In genomic region chr5:123151077-123151476, GRCm38 (mm10) we compare ENCODE assay signal across 8 mouse cellular contexts. TPM values are rescaled to one million over a fixed set of nuclear protein-coding genes. Genes with fewer than 3 reads are reported as not detected.
DNase-seq lines count a peak whose midpoint lies in the region; ATAC-seq and TF ChIP-seq lines count a peak whose summit lies in the region.

No protein-coding gene starts in this region.

- peak; percentile 20; the same call in 1 of the 2 replicates for ATAC-seq in limb, embryonic 14.5 days (ENCODE audit: low FRiP score, low read depth)
- ATAC-seq in midbrain, postnatal 0 days (ENCODE audit: low FRiP score): no peak

- peaks cover 54% of the 10 kb centered on the region for H3K36me3 ChIP-seq in ES-E14 (ENCODE audit: control insufficient read depth, insufficient read depth, low read length, poor library complexity, severe bottlenecking)
- H3K36me3 ChIP-seq in heart, embryonic 10.5 days: peaks cover 90% of the 10 kb centered on the region
- H3K36me3 ChIP-seq in limb, embryonic 14.5 days (ENCODE audit: control insufficient read depth, insufficient read depth, low read length): peaks cover 85% of the 10 kb centered on the region
- peaks cover 56% of the 10 kb centered on the region for H3K36me3 ChIP-seq in midbrain, postnatal 0 days (ENCODE audit: insufficient read depth, low read length)

- H3K27ac ChIP-seq in ES-E14 (ENCODE audit: insufficient read depth, low read depth, low read length, poor library complexity, severe bottlenecking): peak overlapping the region; percentile 59; the same call in 1 of the 2 replicates
- H3K27ac ChIP-seq in heart, embryonic 10.5 days: 0 out of 2 replicates have a peak overlapping the region, but pooled peaks have one; percentile 44
- H3K27ac ChIP-seq in limb, embryonic 14.5 days (replicated peaks; ENCODE audit: low read depth, low read length): no peak overlapping the region
- no peak overlapping the region for H3K27ac ChIP-seq in midbrain, postnatal 0 days (ENCODE audit: low read depth, low read length)

- in situ Hi-C loops in ES-E14 (cut with MboI; ENCODE audit: low sequenced_read_pairs in 2 of 2, unreplicated experiment in 2 of 2): no loop called here

- no peak for TF ChIP-seq POLR2A in limb, embryonic 14.5 days (IDR thresholded peaks at IDR 0.05; ENCODE audit: borderline replicate concordance, extremely low read depth, insufficient read depth, insufficient read length)

- H3K4me1 ChIP-seq in ES-E14 (ENCODE audit: control insufficient read depth in 2 of 2, insufficient read depth in 2 of 2, low read length in 2 of 2, poor library complexity in 1 of 2): peaks cover 4 to 41% of the 10 kb centered on the region in 2 experiments; a peak in 2 of 4 replicates
- peaks cover 48% of the 10 kb centered on the region for H3K4me1 ChIP-seq in heart, embryonic 10.5 days
- peaks cover 24% of the 10 kb centered on the region for H3K4me1 ChIP-seq in limb, embryonic 14.5 days (ENCODE audit: control insufficient read depth, insufficient read depth, low read length)
- peaks cover 16% of the 10 kb centered on the region for H3K4me1 ChIP-seq in midbrain, postnatal 0 days (ENCODE audit: insufficient read depth, low read length)

- DNase-seq in 416B (ENCODE audit: low read depth) (peak; percentile 92), ES-E14 (ENCODE audit: low read depth, low spot score) (no peak)
- no peak for DNase-seq in heart, embryonic 10.5 days (ENCODE audit: low spot score)
- DNase-seq in limb, embryonic 14.5 days (ENCODE audit: low spot score): peak; percentile 68
- peak; percentile 80 for DNase-seq in midbrain, postnatal 0 days (ENCODE audit: low spot score)
- no peak for DNase-seq in urinary bladder, adult 18-20 months (ENCODE audit: low spot score in 2 of 2)
- DNase-seq in cerebellum, adult 9-11 months: no peak
- no peak for DNase-seq in ovary, postnatal 10 days (ENCODE audit: low spot score)

- TF ChIP-seq CTCF in midbrain, postnatal 0 days (IDR thresholded peaks at IDR 0.05): no peak

- H3K9ac ChIP-seq in ES-E14 (ENCODE audit: insufficient read depth, low read depth, low read length, poor library complexity, severe bottlenecking): peak overlapping the region; percentile 6
- H3K9ac ChIP-seq in limb, embryonic 14.5 days (ENCODE audit: low read depth, low read length, severe bottlenecking): peak overlapping the region; percentile 38; the same call in 1 of the 2 replicates
- peak overlapping the region; percentile 54 for H3K9ac ChIP-seq in midbrain, postnatal 0 days (replicated peaks; ENCODE audit: low read length, poor library complexity, severe bottlenecking)

- H3K9me3 ChIP-seq in ES-E14 (ENCODE audit: control insufficient read depth, insufficient read depth, low read depth, low read length): no peaks in the 10 kb centered on the region
- H3K9me3 ChIP-seq in heart, embryonic 10.5 days: no peaks in the 10 kb centered on the region
- H3K9me3 ChIP-seq in limb, embryonic 14.5 days (ENCODE audit: control insufficient read depth, low read length): no peaks in the 10 kb centered on the region
- no peaks in the 10 kb centered on the region for H3K9me3 ChIP-seq in midbrain, postnatal 0 days (ENCODE audit: low read length)

- H3K4me3 ChIP-seq in ES-E14 (ENCODE audit: insufficient read depth in 1 of 2, low read depth in 1 of 2, low read length in 2 of 2, poor library complexity in 1 of 2, severe bottlenecking in 1 of 2): peak overlapping the region; percentile 31 to 61; a peak in 3 of 4 replicates
- H3K4me3 ChIP-seq in heart, embryonic 10.5 days: peak overlapping the region; percentile 46; the same call in 1 of the 2 replicates
- peak overlapping the region; percentile 35; the same call in 1 of the 2 replicates for H3K4me3 ChIP-seq in limb, embryonic 14.5 days (replicated peaks; ENCODE audit: low read length)
- H3K4me3 ChIP-seq in midbrain, postnatal 0 days (ENCODE audit: low read depth, low read length): peak overlapping the region; percentile 37; the same call in 1 of the 2 replicates

- H3K4me2 ChIP-seq in limb, embryonic 14.5 days (replicated peaks; ENCODE audit: low read depth, low read length, severe bottlenecking): peak overlapping the region; percentile 50
- H3K4me2 ChIP-seq in midbrain, postnatal 0 days (ENCODE audit: low read depth, low read length, poor library complexity, severe bottlenecking): peak overlapping the region; percentile 71

- H3K27me3 ChIP-seq in heart, embryonic 10.5 days (ENCODE audit: insufficient read depth, poor library complexity, severe bottlenecking): no peaks in the 10 kb centered on the region
- no peaks in the 10 kb centered on the region for H3K27me3 ChIP-seq in limb, embryonic 14.5 days (ENCODE audit: control insufficient read depth, insufficient read depth, low read length)
- H3K27me3 ChIP-seq in midbrain, postnatal 0 days (ENCODE audit: insufficient read depth, low read length): no peaks in the 10 kb centered on the region

- WGBS in heart, embryonic 10.5 days: 48% methylated on average over 7 of the region's 7 CpGs
- 30% methylated on average over 7 of the region's 7 CpGs for WGBS in limb, embryonic 14.5 days
- WGBS in midbrain, postnatal 0 days: 39% methylated on average over 7 of the region's 7 CpGs

TF ChIP-seq in ES-E14, 5 proteins besides CTCF, POLR2A, EP300 and RAD21:
- TF ChIP-seq MAFK (IDR thresholded peaks at IDR 0.05; ENCODE audit: insufficient read depth, low read depth, low read length) (no peak), CHD2 (IDR thresholded peaks at IDR 0.05; ENCODE audit: low read depth, low read length) (no peak), ZC3H11A (IDR thresholded peaks at IDR 0.05; ENCODE audit: borderline replicate concordance, low read depth, low read length) (no peak), HCFC1 (IDR thresholded peaks at IDR 0.05; ENCODE audit: borderline replicate concordance, insufficient read depth, low read length) (no peak), ZNF384 (IDR thresholded peaks at IDR 0.05; ENCODE audit: low read depth, low read length) (no peak)

RNA-seq across cellular contexts. Expression of gene Setd1b, which starts 9.1 kb away (rescaled TPM):
- 7.6 and 9.8 TPM in 2 replicates for total RNA-seq in ES-E14 (2012; rRNA removed)
- polyA plus RNA-seq in heart, embryonic 10.5 days (2016; fragmentation: Nextera tagmentation; extraction: Ambion mirVana): 5.4 and 9.8 TPM in 2 replicates
- polyA plus RNA-seq in limb, embryonic 14.5 days (2012; rRNA removed): 15.0 and 17.5 TPM in 2 replicates
- polyA plus RNA-seq in limb, embryonic 14.5 days (2014; fragmentation: Nextera tagmentation; extraction: Ambion mirVana): 11.7 and 13.2 TPM in 2 replicates
- total RNA-seq in midbrain, postnatal 0 days (2014; rRNA removed): 5.3 and 5.9 TPM in 2 replicates
- 7.2 and 8.8 TPM in 2 replicates for polyA plus RNA-seq in midbrain, postnatal 0 days (2015; fragmentation: Nextera tagmentation; extraction: Ambion mirVana)

RNA-seq across cellular contexts. Expression of gene Psmd9, which starts 18.1 kb away (rescaled TPM):
- 22.9 and 27.0 TPM in 2 replicates for total RNA-seq in ES-E14 (2012; rRNA removed)
- polyA plus RNA-seq in heart, embryonic 10.5 days (2016; fragmentation: Nextera tagmentation; extraction: Ambion mirVana): 73.2 and 85.3 TPM in 2 replicates
- 44.0 and 47.0 TPM in 2 replicates for polyA plus RNA-seq in limb, embryonic 14.5 days (2012; rRNA removed)
- polyA plus RNA-seq in limb, embryonic 14.5 days (2014; fragmentation: Nextera tagmentation; extraction: Ambion mirVana): 61.1 and 65.1 TPM in 2 replicates
- 26.1 and 26.5 TPM in 2 replicates for total RNA-seq in midbrain, postnatal 0 days (2014; rRNA removed)
- polyA plus RNA-seq in midbrain, postnatal 0 days (2015; fragmentation: Nextera tagmentation; extraction: Ambion mirVana): 76.3 and 81.8 TPM in 2 replicates

RNA-seq across cellular contexts. Expression of gene Rhof, which starts 18.6 kb away (rescaled TPM):
- 2.3 and 2.5 TPM in 2 replicates for total RNA-seq in ES-E14 (2012; rRNA removed)
- 1.5 and 1.7 TPM in 2 replicates for polyA plus RNA-seq in heart, embryonic 10.5 days (2016; fragmentation: Nextera tagmentation; extraction: Ambion mirVana)
- polyA plus RNA-seq in limb, embryonic 14.5 days (2012; rRNA removed): 5.8 and 6.6 TPM in 2 replicates
- 3.9 and 4.9 TPM in 2 replicates for polyA plus RNA-seq in limb, embryonic 14.5 days (2014; fragmentation: Nextera tagmentation; extraction: Ambion mirVana)
- total RNA-seq in midbrain, postnatal 0 days (2014; rRNA removed): 37.2 and 47.8 TPM in 2 replicates
- polyA plus RNA-seq in midbrain, postnatal 0 days (2015; fragmentation: Nextera tagmentation; extraction: Ambion mirVana): 41.7 and 45.3 TPM in 2 replicates

RNA-seq across cellular contexts. Expression of gene Hpd, which starts 31.4 kb away (rescaled TPM):
- not detected in 2 replicates for total RNA-seq in ES-E14 (2012; rRNA removed)
- polyA plus RNA-seq in heart, embryonic 10.5 days (2016; fragmentation: Nextera tagmentation; extraction: Ambion mirVana): 0.35 TPM in 1 of 2 replicates, not detected in the other
- polyA plus RNA-seq in limb, embryonic 14.5 days (2012; rRNA removed): not detected in 2 replicates
- not detected in 2 replicates for polyA plus RNA-seq in limb, embryonic 14.5 days (2014; fragmentation: Nextera tagmentation; extraction: Ambion mirVana)
- not detected in 2 replicates for total RNA-seq in midbrain, postnatal 0 days (2014; rRNA removed)
- not detected in 2 replicates for polyA plus RNA-seq in midbrain, postnatal 0 days (2015; fragmentation: Nextera tagmentation; extraction: Ambion mirVana)

Comparison
In these comparisons a context has a peak if more than half of its experiments do, and no peak if none do; other contexts are left out.
1. DNase-seq: peak in 416B (single experiment), limb, embryonic 14.5 days (single experiment) and midbrain, postnatal 0 days (single experiment); none in ES-E14 (single experiment), heart, embryonic 10.5 days (single experiment), urinary bladder, adult 18-20 months (0 of 2), cerebellum, adult 9-11 months (single experiment) and ovary, postnatal 10 days (single experiment).
2. H3K27ac ChIP-seq: peak in ES-E14 (single experiment) and heart, embryonic 10.5 days (single experiment); none in limb, embryonic 14.5 days (single experiment) and midbrain, postnatal 0 days (single experiment).
3. Peak in every context shown above with its lines, with median percentiles within 50 percentile points of each other: H3K4me3 ChIP-seq and H3K9ac ChIP-seq.